Mouse (Mus musculus) cerebellum, postnatal 14 days (tissue): Measurements from ENCODE around the gene Hmgcr.
A peak's percentile ranks its signal among the peaks of the same experiment; 100 is the strongest.

Source experiments
- DNase-seq, 2 experiments: peaks; one replicate each; pipeline ENCODE4 v3.0.0; 2021; ENCODE audit warnings: mixed read lengths in 2 of 2

Gene Hmgcr

GRCm38 (mm10) chr13:96670406-96671077, at the start of gene Hmgcr:
Gene Hmgcr, minus strand, starts transcription at chr13:96670936.
- DNase-seq = peak; percentile 98 to 99

- no peak for DNase-seq
Measured at GRCm38 (mm10) chr13:96720003-96720402, 49.3 kb upstream of the Hmgcr start.

GRCm38 (mm10) chr13:96717821-96718220, 47.1 kb upstream of the Hmgcr start:
- no peak for DNase-seq

- no peak for DNase-seq
Measured at GRCm38 (mm10) chr13:96716311-96716710, 45.6 kb upstream of the Hmgcr start.

- no peak for DNase-seq
Measured at GRCm38 (mm10) chr13:96709269-96710233, 38.8 kb upstream of the Hmgcr start.

DNA sequence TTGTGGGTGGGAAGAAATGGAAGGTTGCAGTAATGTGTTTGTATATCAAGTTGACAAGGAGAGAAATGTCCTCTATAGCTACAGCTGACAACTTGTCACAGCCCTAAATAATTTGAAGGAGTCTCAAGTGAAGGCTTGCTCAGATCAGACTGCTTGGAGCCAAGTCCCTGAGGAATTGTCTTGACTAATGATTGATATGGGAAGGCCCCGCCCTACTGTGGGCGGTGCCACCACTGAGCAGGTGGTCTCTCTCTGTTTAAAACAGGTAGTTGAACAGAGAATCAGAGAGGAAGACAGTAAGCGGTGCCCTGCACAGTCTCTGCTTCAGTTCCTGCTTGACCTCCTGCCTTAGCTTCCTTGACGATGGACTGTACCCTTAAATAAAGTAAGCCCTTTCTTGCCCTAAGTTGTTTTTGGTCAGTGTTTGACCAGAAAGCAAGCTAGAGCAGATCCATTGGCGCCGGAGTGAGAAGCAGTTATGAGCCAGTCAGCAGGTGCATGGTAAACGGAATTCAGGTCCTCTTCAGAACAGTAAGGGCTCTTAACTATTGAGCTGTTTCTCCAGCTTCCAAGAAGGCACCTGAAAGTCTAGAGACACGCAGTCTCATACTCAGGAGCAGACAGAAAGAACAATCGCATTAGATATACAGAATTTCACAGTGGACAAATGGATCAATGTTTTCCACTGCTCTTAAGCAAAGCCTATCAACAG, 32.0 kb upstream of the Hmgcr start:
- no peak for DNase-seq

- no peak for DNase-seq
Measured at GRCm38 (mm10) chr13:96697805-96698586, 27.3 kb upstream of the Hmgcr start.

DNA sequence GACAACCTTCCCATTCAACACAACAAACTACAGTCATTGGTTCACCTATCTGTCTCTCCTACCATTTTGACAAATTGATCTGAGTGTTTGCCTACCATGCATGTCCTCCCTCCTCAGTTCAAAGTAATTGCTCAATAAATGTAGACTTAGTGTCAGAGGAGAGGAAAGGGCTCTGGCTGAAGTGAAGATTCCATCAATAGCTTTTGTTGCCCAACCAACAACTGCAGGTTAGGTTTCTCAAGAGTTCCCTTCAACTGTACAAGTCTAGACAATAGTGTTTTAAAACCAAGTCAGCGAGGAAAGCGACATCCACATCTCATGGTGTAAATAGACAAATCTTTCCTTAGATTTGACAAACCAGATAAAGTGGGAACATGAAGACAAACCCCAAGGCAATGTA, 24.7 kb upstream of the Hmgcr start:
- DNase-seq = no peak

- DNase-seq = no peak
Measured at GRCm38 (mm10) chr13:96689901-96690300, 19.2 kb upstream of the Hmgcr start.

- no peak for DNase-seq
Measured at GRCm38 (mm10) chr13:96687261-96687660, 16.5 kb upstream of the Hmgcr start.

DNA sequence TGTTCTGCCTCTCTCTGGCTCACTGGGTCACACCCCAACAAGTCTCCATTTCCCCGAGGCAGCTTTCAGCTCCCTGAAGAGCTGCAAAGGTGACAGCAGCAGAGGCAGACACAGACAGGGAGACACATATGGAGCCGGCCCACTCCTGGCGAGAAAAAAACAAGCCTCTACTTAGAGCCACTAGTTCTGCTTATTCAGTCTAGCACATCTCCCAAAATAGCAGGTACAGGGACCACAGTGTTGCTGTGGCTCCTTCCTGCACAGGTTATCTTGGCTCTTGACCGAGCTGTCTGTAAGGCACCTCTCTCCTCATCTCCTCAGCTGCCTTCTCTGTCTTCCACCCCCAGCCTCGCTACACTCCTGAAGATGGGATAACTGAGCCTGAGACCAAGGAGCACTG, 14.0 kb upstream of the Hmgcr start:
- no peak for DNase-seq

- DNase-seq = no peak
Measured at GRCm38 (mm10) chr13:96681088-96681620, 10.4 kb upstream of the Hmgcr start.

DNA sequence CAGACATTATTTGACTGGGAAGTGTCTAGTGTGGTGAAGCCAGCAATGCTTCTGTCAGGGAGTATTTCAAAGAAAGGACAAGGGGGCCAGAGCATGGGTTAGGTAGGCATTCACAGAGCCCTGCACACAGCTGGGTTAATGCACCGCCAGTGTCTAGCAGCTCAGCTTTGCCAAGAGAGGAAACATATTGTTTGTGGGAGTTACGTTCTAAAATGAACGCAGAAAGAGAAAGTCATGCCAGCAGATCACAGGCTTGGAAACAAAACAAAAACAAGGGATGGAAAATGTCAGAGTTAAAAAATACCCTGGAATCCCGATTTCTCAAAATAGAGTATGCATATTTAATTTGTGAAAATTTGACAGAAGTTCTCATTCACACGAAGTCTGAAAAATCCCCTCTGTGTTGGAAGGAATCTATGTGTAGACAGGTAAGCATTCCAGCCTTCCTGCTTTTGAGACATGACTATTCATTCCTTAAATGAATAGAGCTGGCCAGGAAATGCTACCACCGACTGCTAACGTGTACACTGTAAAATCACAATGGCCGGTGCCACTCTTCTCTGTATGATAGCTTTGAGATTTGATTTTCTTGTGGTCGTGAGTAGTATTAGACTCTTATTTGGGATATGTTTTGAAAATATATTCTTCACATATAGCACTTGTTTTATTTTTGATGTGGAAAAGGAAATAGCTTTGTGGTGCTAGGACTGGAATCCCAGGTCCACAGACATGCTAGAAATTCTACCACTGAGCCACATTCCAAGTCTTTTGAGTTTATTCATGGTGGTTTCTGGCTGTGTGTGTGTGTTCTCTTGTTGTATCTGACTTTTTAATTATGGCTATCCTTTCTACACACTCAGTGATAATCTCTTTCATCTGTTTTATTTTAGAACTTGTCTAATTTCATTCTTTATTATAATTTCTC, 9.7 kb upstream of the Hmgcr start:
- DNase-seq = no peak

DNA sequence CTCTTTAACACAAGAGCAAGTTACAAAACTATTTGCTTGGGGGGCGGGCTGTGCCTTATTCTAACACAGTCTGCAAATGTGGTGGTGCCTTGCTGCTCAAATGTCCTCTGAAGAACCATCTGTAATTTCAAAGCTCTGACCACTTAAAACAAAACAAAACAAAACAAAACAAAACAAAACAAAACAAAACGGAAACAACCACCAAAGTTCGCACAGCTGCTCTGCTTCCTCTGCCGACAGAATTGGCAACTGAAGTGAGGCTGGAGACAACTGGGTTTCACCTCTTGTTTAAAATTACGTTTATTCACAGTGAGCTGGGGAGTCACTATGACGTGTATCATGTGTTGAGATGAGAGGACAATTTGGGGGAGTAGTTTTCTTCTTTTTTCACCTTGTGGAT, 7.9 kb upstream of the Hmgcr start:
- DNase-seq = no peak

- no peak for DNase-seq
Measured at GRCm38 (mm10) chr13:96677071-96677470, 6.3 kb upstream of the Hmgcr start.

GRCm38 (mm10) chr13:96675756-96676155, 5.0 kb upstream of the Hmgcr start:
- no peak for DNase-seq

DNA sequence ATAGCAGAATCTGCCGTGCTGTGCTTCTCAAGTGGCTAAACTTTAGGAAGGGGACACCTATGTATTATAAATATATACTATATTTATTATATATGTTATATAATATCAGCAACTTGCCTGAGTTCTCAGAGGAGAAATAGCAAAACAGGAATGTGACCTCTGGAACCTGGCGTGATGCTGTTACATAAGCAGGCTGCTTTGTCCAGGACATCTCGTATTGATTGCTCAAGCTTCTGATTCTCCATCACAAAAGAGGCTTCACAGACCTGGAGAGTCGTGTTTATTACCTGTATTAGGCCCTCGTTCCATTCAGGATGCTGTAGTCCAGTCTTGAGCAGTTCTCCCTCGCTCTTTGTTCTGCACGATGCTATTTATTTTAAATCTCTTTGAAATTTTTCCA, 3.1 kb upstream of the Hmgcr start:
- no peak for DNase-seq

- DNase-seq = no peak
Measured at GRCm38 (mm10) chr13:96672276-96672675, 1.5 kb upstream of the Hmgcr start.

DNA sequence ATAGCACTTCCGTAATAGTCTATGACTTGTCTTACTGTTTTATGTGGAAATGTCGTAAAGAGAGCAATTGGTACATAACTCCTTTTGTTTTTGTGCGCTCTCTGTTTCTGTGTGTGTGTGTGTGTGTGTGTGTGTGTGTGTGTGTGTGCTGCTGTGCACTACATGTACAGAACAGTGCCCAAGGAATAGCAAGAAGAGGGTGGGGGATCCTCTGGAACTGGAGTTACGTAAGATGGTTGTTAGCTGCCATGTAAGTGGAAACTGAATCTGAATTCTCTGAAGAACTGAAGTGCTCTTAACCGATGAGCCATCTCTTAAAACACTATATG, 1.1 kb upstream of the Hmgcr start:
- DNase-seq = no peak

- DNase-seq = no peak
Measured at GRCm38 (mm10) chr13:96671078-96671905, 556 bp upstream of the Hmgcr start.
